Mouse (Mus musculus) megakaryocyte, embryonic 14.5 days (primary cell): ENCODE measurements around the gene Agbl3. TPM values are rescaled to one million over a fixed set of nuclear protein-coding genes. Genes with fewer than 3 reads are reported as not detected.
A peak's percentile ranks its signal among the peaks of the same experiment; 100 is the strongest.

Experiments used
- H3K27me3 ChIP-seq: replicated peaks from 2 replicates; pipeline ENCODE3; 2012; ENCODE audit warnings: inconsistent platforms
- H3K36me3 ChIP-seq: replicated peaks from 2 replicates; pipeline ENCODE3; 2012; ENCODE audit warnings: low read length, inconsistent platforms, mixed read lengths
- H3K4me1 ChIP-seq: 2 replicates; pipeline ENCODE4 v1.6.1; 2012; ENCODE audit warnings: inconsistent platforms
- H3K4me3 ChIP-seq: replicated peaks from 2 replicates; pipeline ENCODE3; 2012; ENCODE audit warnings: moderate library complexity, mild to moderate bottlenecking, inconsistent platforms
- H3K9me3 ChIP-seq: 2 replicates; pipeline ENCODE4 v1.6.1; 2012; ENCODE audit warnings: inconsistent platforms
- FLI1 ChIP-seq: IDR thresholded peaks from 2 replicates; pipeline ENCODE4 v1.6.1; 2012; ENCODE audit warnings: low read length, inconsistent platforms, mixed read lengths
- GATA1 ChIP-seq: IDR thresholded peaks from 3 replicates; pipeline ENCODE4 v1.6.1; 2012; ENCODE audit warnings: mixed read lengths, low read length, inconsistent platforms, borderline replicate concordance
- polyA plus RNA-seq: library from polyadenylated mRNA; stranded (reverse); fragments of >175 nt; gene quantifications from 2 replicates; pipeline ENCODE4 v1.2.3, GENCODE M21; 2012; ENCODE audit warnings: low replicate concordance; ENCODE audit not compliant: insufficient read depth

Agbl3 gene
- polyA plus RNA-seq, 1 experiment = 2.9 TPM

DNA sequence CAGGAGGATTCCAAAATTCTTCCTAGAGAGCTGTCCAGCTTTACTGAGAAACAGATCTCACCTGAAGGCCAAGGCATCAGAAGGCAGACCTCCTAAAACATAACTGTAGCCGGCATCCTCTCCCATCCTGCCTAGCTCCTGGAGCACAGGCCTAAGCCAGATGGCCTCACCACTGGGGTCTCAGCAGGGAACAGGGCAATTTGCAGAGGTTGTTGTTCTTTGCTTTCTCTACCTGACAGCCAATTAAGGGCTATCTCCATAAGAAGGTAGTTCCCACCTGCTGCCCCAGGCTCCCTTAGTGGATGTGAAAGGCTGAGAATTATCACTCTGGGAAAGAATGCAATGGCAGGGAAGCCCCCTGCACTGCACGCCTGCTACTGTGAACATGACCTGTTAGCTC lies 120.8 kb downstream of the Agbl3 start:
- H3K4me1 ChIP-seq = peaks cover 90% of the 10 kb centered on the region
- peaks cover 99% of the 10 kb centered on the region for H3K36me3 ChIP-seq
- H3K27me3 ChIP-seq = no peaks in the 10 kb centered on the region
- H3K9me3 ChIP-seq = no peaks in the 10 kb centered on the region
- TF ChIP-seq GATA1 (no peak), FLI1 (no peak)
- H3K4me3 ChIP-seq = no peak overlapping the region

DNA sequence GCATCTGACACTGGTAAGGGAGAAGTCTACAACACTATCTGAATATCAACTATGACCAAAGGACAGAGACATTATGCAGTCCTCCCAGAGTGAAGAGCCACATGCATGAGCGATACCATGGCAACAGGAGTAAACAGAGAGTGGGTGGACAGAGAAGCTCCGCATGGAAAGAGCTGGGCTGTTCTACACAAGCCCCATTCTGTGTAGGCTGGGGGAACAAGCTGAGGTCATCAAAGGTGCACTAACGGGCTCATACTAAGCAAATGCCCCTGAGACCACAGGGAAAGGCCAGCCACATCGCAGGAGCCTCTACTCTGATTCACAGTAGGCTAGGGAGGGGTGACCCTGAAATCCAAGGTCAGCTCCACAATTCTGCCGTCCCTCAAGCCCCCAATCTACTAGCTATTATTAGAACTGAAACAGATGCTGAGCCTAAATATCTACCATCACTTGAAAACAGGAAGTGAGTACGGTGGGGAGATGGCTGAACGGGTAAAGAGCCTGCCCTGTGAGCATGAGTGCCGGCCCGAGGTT lies 121.7 kb downstream of the Agbl3 start:
- no peak overlapping the region for H3K4me3 ChIP-seq
- TF ChIP-seq FLI1 (no peak), GATA1 (no peak)
- H3K27me3 ChIP-seq = no peaks in the 10 kb centered on the region
- H3K4me1 ChIP-seq = peaks cover 95% of the 10 kb centered on the region
- H3K36me3 ChIP-seq = peaks cover 99% of the 10 kb centered on the region
- H3K9me3 ChIP-seq = no peaks in the 10 kb centered on the region

DNA sequence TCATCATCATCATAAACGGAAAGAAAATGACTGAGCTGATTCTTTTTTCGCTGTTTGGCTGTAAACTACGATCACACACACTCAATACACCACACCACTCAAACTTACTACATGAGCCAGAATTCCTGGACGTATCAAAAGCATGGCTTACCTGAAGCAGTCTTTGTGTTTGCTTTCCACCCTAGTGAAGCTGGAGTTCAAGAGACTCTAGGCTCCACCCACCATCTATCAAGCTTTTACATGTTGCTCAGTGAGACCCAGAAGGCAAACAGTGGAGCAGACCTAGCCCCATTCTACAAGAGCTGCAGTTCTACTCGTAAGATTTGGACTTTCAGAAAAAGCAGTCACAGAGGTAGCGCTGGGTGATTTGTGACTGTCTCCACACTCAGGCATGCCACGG lies 122.3 kb downstream of the Agbl3 start:
- Histone ChIP-seq H3K36me3 (peaks cover 99% of the 10 kb centered on the region), H3K4me1 (peaks cover 95% of the 10 kb centered on the region), H3K9me3 (no peaks in the 10 kb centered on the region), H3K27me3 (no peaks in the 10 kb centered on the region), H3K4me3 (no peak overlapping the region)
- TF ChIP-seq FLI1 (no peak), GATA1 (no peak)

- Histone ChIP-seq H3K4me1 (peaks cover 97% of the 10 kb centered on the region), H3K36me3 (peaks cover 98% of the 10 kb centered on the region), H3K27me3 (no peaks in the 10 kb centered on the region), H3K4me3 (no peak overlapping the region), H3K9me3 (no peaks in the 10 kb centered on the region)
- no peak for TF ChIP-seq GATA1
- no peak for TF ChIP-seq FLI1
These were observed 123.2 kb downstream of the Agbl3 start for GRCm38 (mm10) chr6:34903441-34903840.

DNA sequence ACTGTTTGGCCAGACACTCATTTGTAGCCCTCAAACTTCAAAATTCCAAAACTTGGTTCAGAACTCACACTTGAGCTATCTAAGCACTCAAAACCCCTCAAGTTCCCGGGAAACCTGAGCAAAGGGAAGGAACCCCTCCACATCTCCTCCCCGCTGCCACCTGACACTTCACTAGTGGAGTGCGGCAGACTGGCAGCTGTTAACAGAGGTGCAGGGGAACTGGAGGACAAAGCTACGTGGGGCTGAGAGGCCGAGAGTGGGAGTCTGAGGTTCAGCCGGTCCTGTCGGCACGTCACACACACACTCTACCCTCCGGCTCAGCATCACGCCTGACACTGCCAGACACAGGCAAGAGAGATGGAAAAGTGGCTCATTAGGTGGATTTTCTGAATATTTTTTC lies 123.6 kb downstream of the Agbl3 start:
- Histone ChIP-seq H3K4me1 (peaks cover 98% of the 10 kb centered on the region), H3K36me3 (peaks cover 99% of the 10 kb centered on the region), H3K4me3 (no peak overlapping the region), H3K9me3 (no peaks in the 10 kb centered on the region), H3K27me3 (no peaks in the 10 kb centered on the region)
- TF ChIP-seq GATA1 = no peak
- no peak for TF ChIP-seq FLI1

- Histone ChIP-seq H3K27me3 (no peaks in the 10 kb centered on the region), H3K4me1 (peaks cover 98% of the 10 kb centered on the region)
These were observed 124.1 kb downstream of the Agbl3 start for GRCm38 (mm10) chr6:34904361-34904760.

GRCm38 (mm10) chr6:34906125-34906524 lies 125.9 kb downstream of the Agbl3 start:
- H3K4me3 ChIP-seq = no peak overlapping the region
- H3K36me3 ChIP-seq = peaks cover 83% of the 10 kb centered on the region
- no peaks in the 10 kb centered on the region for H3K27me3 ChIP-seq
- no peak for TF ChIP-seq GATA1
- no peak for TF ChIP-seq FLI1
- peaks cover 93% of the 10 kb centered on the region for H3K4me1 ChIP-seq
- no peaks in the 10 kb centered on the region for H3K9me3 ChIP-seq

More at GRCm38 (mm10) chr6:34904361-34904760, 124.1 kb downstream of the Agbl3 start:
- peaks cover 99% of the 10 kb centered on the region for H3K36me3 ChIP-seq
- H3K4me3 ChIP-seq = no peak overlapping the region
- no peaks in the 10 kb centered on the region for H3K9me3 ChIP-seq
- TF ChIP-seq GATA1 (no peak), FLI1 (no peak)

- Histone ChIP-seq H3K27me3 (no peaks in the 10 kb centered on the region), H3K4me3 (no peak overlapping the region), H3K36me3 (peaks cover 78% of the 10 kb centered on the region), H3K9me3 (no peaks in the 10 kb centered on the region), H3K4me1 (peaks cover 92% of the 10 kb centered on the region)
- TF ChIP-seq FLI1 (no peak), GATA1 (no peak)
These were observed 126.4 kb downstream of the Agbl3 start for GRCm38 (mm10) chr6:34906661-34907060.

- Histone ChIP-seq H3K27me3 (no peaks in the 10 kb centered on the region), H3K4me3 (peak overlapping the region; percentile 83), H3K9me3 (no peaks in the 10 kb centered on the region), H3K36me3 (peaks cover 73% of the 10 kb centered on the region), H3K4me1 (peaks cover 88% of the 10 kb centered on the region)
- TF ChIP-seq FLI1 (no peak), GATA1 (no peak)
These were observed 126.9 kb downstream of the Agbl3 start for GRCm38 (mm10) chr6:34907121-34907614.

DNA sequence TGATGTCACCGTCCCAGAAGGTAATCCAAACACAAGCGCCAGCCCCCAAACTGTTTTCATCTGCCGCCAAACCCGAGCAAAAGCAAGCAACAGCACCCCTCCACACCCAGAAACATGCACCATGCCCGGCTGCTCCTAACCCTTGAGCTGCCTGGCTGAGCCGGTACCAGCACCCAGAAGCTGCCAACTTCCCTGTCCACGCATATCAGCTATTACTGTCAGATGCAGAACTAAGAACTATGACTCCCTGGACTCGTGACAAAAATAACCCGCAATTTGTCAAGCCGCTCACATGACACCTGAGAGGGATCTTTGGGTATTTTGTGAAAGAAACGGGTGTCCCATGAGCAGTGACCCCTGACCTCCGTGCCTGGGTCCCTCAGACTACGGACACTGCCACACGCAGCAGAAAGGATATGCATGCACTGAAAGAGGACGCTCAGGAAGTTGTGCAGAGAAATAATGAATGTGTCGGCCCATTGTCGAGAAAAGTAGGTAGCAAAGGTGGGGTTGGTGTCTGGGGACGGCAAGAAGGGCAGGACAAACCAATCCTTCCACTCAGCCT lies 127.5 kb downstream of the Agbl3 start:
- TF ChIP-seq FLI1 (no peak), GATA1 (no peak)
- H3K9me3 ChIP-seq = no peaks in the 10 kb centered on the region
- H3K27me3 ChIP-seq = no peaks in the 10 kb centered on the region
- H3K4me3 ChIP-seq = peak overlapping the region; percentile 77
- peaks cover 67% of the 10 kb centered on the region for H3K36me3 ChIP-seq
- peaks cover 82% of the 10 kb centered on the region for H3K4me1 ChIP-seq

Other genes starting within 250 kb of the Agbl3 start
- gene Cald1, start 181.9 kb upstream of the Agbl3 start, polyA plus RNA-seq = 42.3 TPM in 1 of 2 replicates, not detected in the other
- gene Tmem140, start 82.7 kb downstream of the Agbl3 start, polyA plus RNA-seq = 5.5 and 11.5 TPM in 2 replicates
- gene Cyren, start 97.6 kb downstream of the Agbl3 start, polyA plus RNA-seq = 14.0 and 14.5 TPM in 2 replicates
- 13.0 and 28.5 TPM in 2 replicates for gene Wdr91, start 130.4 kb downstream of the Agbl3 start, polyA plus RNA-seq
- not detected in 2 replicates for gene Stra8, start 139.7 kb downstream of the Agbl3 start, polyA plus RNA-seq
- 0.40 TPM in 1 of 2 replicates, not detected in the other for gene Slc23a4, start 208.0 kb downstream of the Agbl3 start, polyA plus RNA-seq